In genomic region chr17:25808789-25809605, GRCm38 (mm10) we compare ENCODE assay signal across 8 mouse cellular contexts. TPM values are rescaled to one million over a fixed set of nuclear protein-coding genes. Genes with fewer than 3 reads are reported as not detected.
DNase-seq lines count a peak whose midpoint lies in the region; ATAC-seq lines count a peak whose summit lies in the region.

Gene Fbxl16, plus strand, starts transcription at chr17:25809085.

- H3K4me1 ChIP-seq in hindbrain, embryonic 15.5 days (replicated peaks), result peaks cover 52% of the 10 kb centered on the region

- peak within 1 kb of the TSS; percentile 99 for H3K27ac ChIP-seq in hindbrain, embryonic 15.5 days (replicated peaks)

- no peaks in the 10 kb centered on the region for H3K36me3 ChIP-seq in hindbrain, embryonic 15.5 days

- H3K27me3 ChIP-seq in hindbrain, embryonic 15.5 days, result no peaks in the 10 kb centered on the region

- H3K4me3 ChIP-seq in hindbrain, embryonic 15.5 days, result peak within 1 kb of the TSS; percentile 93

- no peaks in the 10 kb centered on the region for H3K9me3 ChIP-seq in hindbrain, embryonic 15.5 days

- peak within 1 kb of the TSS; percentile 99 for H3K9ac ChIP-seq in hindbrain, embryonic 15.5 days

- under 1% methylated on average over 94 of the region's 100 CpGs for WGBS in hindbrain, embryonic 15.5 days

- peak; percentile 60 for ATAC-seq in frontal cortex, adult (ENCODE audit: low TSS enrichment)
- ATAC-seq in hindbrain, embryonic 15.5 days (ENCODE audit: low FRiP score, low read depth), result peak; percentile 86

- DNase-seq in T-cell, adult 2 months (ENCODE audit: low spot score), result peak; percentile 23
- DNase-seq in cerebellum, adult 18-20 months, result peak; percentile 96 to 97
- peak; percentile 86 to 95 for DNase-seq in left cerebral cortex, adult 18-20 months (ENCODE audit: low spot score in 2 of 2)
- DNase-seq in lung, postnatal 14 days, result peak; percentile 66
- peak; percentile 87 to 90 for DNase-seq in right cerebral cortex, postnatal 36 days (ENCODE audit: low spot score in 2 of 2)
- DNase-seq in thymus, postnatal 14 days, result no peak

- peak within 1 kb of the TSS; percentile 97 for H3K4me2 ChIP-seq in hindbrain, embryonic 15.5 days

RNA-seq across cellular contexts. Expression of gene Fbxl16, which starts in this region (rescaled TPM):
- polyA plus RNA-seq in hindbrain, embryonic 15.5 days (2015; fragmentation: Nextera tagmentation; extraction: Ambion mirVana), result 38.2 and 45.0 TPM in 2 replicates
- total RNA-seq in left cerebral cortex, adult 18-20 months (2021), result 100 to 1,000 TPM; 588 to 680 TPM
